Mouse (Mus musculus) liver, adult 2 months (tissue): ENCODE results near the gene Noct. TPM values are rescaled to one million over a fixed set of nuclear protein-coding genes. Genes with fewer than 3 reads are reported as not detected.

Experiments
- DNase-seq: peaks from one replicate; pipeline ENCODE4 v3.0.0-alpha.2; 2011; ENCODE audit warnings: low read depth, low spot score; ENCODE audit errors: extremely low read depth
- H3K27ac ChIP-seq: fragments of 200-500 bp; replicated peaks from 2 replicates; pipeline ENCODE4 v1.5.1; 2012; ENCODE audit warnings: low read depth, mild to moderate bottlenecking, control low read depth, inconsistent platforms, low read length; ENCODE audit not compliant: insufficient read depth
- H3K27me3 ChIP-seq: fragments of 200-500 bp; 2 replicates; pipeline ENCODE4 v1.6.1; 2012; ENCODE audit warnings: mild to moderate bottlenecking, moderate library complexity, low read length, inconsistent platforms; ENCODE audit not compliant: control insufficient read depth, insufficient read depth
- H3K36me3 ChIP-seq: fragments of 200-500 bp; 2 replicates; pipeline ENCODE4 v1.6.1; 2012; ENCODE audit warnings: low read length, inconsistent platforms; ENCODE audit not compliant: control insufficient read depth, insufficient read depth
- H3K4me1 ChIP-seq: fragments of 200-500 bp; 2 replicates; pipeline ENCODE4 v1.6.1; 2011; ENCODE audit warnings: low read length; ENCODE audit not compliant: control insufficient read depth, insufficient read depth
- H3K4me3 ChIP-seq: fragments of 200-500 bp; 2 replicates; pipeline ENCODE4 v1.5.1; 2011; ENCODE audit warnings: low read depth, mild to moderate bottlenecking, control low read depth, low read length, moderate library complexity; ENCODE audit not compliant: insufficient read depth
- H3K79me2 ChIP-seq: fragments of 200-500 bp; 2 replicates; pipeline ENCODE4 v1.6.1; 2012; ENCODE audit warnings: inconsistent platforms, mild to moderate bottlenecking, low read length, moderate library complexity; ENCODE audit not compliant: control insufficient read depth, insufficient read depth
- H3K9ac ChIP-seq: fragments of 200-500 bp; 2 replicates; pipeline ENCODE4 v1.6.1; 2012; ENCODE audit warnings: low read depth, mild to moderate bottlenecking, control low read depth, inconsistent platforms, low read length
- CTCF ChIP-seq: fragments of 200-500 bp; IDR thresholded peaks from 2 replicates; pipeline ENCODE4 v1.5.1; 2011; ENCODE audit warnings: low read depth, low read length, control low read depth
- POLR2A ChIP-seq: fragments of 200-500 bp; IDR thresholded peaks from 2 replicates; pipeline ENCODE4 v1.6.1; 2011; ENCODE audit warnings: low read length, control low read depth; ENCODE audit not compliant: insufficient read depth; ENCODE audit errors: extremely low read depth
- WGBS: fragments of 180-500 bp; shearing (Covaris S2); methylation state at CpG from one replicate; pipeline ENCODE4 v1.1.7; 2018; 5-methylcytosine and 5-hydroxymethylcytosine counted together
- polyA plus RNA-seq: library from polyadenylated mRNA; depleted of rRNA; stranded (reverse); fragments of >200 nt; gene quantifications from 2 replicates; pipeline ENCODE4 v1.2.3, GENCODE M21; 2012
- total RNA-seq: library from RNA; depleted of rRNA; stranded (reverse); fragments of >200 nt; gene quantifications from 2 replicates; pipeline ENCODE4 v1.2.3, GENCODE M21; 2014

The Noct gene
- total and polyA plus RNA-seq, 2 experiments: 9.8 to 12.0 TPM

GRCm38 (mm10) chr3:51254784-51255183 lies 30.5 kb downstream of the Noct start:
- TF ChIP-seq POLR2A (no peak), CTCF (no peak)
- 88% methylated on average over 7 of the region's 7 CpGs for WGBS

GRCm38 (mm10) chr3:51256450-51256849 lies 32.2 kb downstream of the Noct start:
- no peaks in the 10 kb centered on the region for H3K27me3 ChIP-seq
- H3K36me3 ChIP-seq: peaks cover 48% of the 10 kb centered on the region
- H3K4me1 ChIP-seq: peaks cover 2% of the 10 kb centered on the region
- no peak for DNase-seq
- 63% methylated on average over 12 of the region's 12 CpGs for whole genome bisulfite sequencing
- no peaks in the 10 kb centered on the region for H3K79me2 ChIP-seq
- TF ChIP-seq CTCF (no peak), POLR2A (no peak)
- H3K4me3 ChIP-seq: no peak overlapping the region
- H3K9ac ChIP-seq: no peak overlapping the region
- no peak overlapping the region for H3K27ac ChIP-seq

More at GRCm38 (mm10) chr3:51254784-51255183, 30.5 kb downstream of the Noct start:
- no peak overlapping the region for H3K9ac ChIP-seq
- H3K79me2 ChIP-seq: no peaks in the 10 kb centered on the region
- H3K27me3 ChIP-seq: no peaks in the 10 kb centered on the region
- no peak overlapping the region for H3K4me3 ChIP-seq
- no peak for DNase-seq
- H3K36me3 ChIP-seq: peaks cover 46% of the 10 kb centered on the region
- peaks cover 2% of the 10 kb centered on the region for H3K4me1 ChIP-seq
- H3K27ac ChIP-seq: no peak overlapping the region

GRCm38 (mm10) chr3:51258070-51258469 lies 33.8 kb downstream of the Noct start:
- no peak for DNase-seq
- H3K79me2 ChIP-seq: no peaks in the 10 kb centered on the region
- no peaks in the 10 kb centered on the region for H3K27me3 ChIP-seq
- WGBS: 91% methylated on average over 5 of the region's 5 CpGs
- no peak overlapping the region for H3K27ac ChIP-seq
- H3K4me3 ChIP-seq: no peak overlapping the region
- no peak overlapping the region for H3K9ac ChIP-seq
- H3K4me1 ChIP-seq: peaks cover 2% of the 10 kb centered on the region; the same call in 1 of the 2 replicates
- no peak for TF ChIP-seq CTCF
- no peak for TF ChIP-seq POLR2A
- peaks cover 52% of the 10 kb centered on the region for H3K36me3 ChIP-seq

- H3K27me3 ChIP-seq: no peaks in the 10 kb centered on the region
- H3K36me3 ChIP-seq: peaks cover 53% of the 10 kb centered on the region
- DNase-seq: no peak
- TF ChIP-seq CTCF: no peak
- no peak for TF ChIP-seq POLR2A
- no peaks in the 10 kb centered on the region for H3K4me1 ChIP-seq
- H3K27ac ChIP-seq: no peak overlapping the region
- H3K79me2 ChIP-seq: peaks cover 3% of the 10 kb centered on the region; the same call in 1 of the 2 replicates
- H3K4me3 ChIP-seq: no peak overlapping the region
- whole genome bisulfite sequencing: 85% methylated on average over 8 of the region's 8 CpGs
- H3K9ac ChIP-seq: no peak overlapping the region
These were observed 38.7 kb downstream of the Noct start for GRCm38 (mm10) chr3:51262942-51263341.

- H3K4me3 ChIP-seq: no peak overlapping the region
- H3K4me1 ChIP-seq: no peaks in the 10 kb centered on the region
- H3K27ac ChIP-seq: no peak overlapping the region
- peaks cover 23% of the 10 kb centered on the region for H3K36me3 ChIP-seq
- no peaks in the 10 kb centered on the region for H3K27me3 ChIP-seq
- H3K9ac ChIP-seq: no peak overlapping the region
- peaks cover 20% of the 10 kb centered on the region; the same call in 1 of the 2 replicates for H3K79me2 ChIP-seq
- TF ChIP-seq CTCF (no peak), POLR2A (no peak)
- 85% methylated on average over 12 of the region's 12 CpGs for WGBS
- no peak for DNase-seq
These were observed 44.2 kb downstream of the Noct start for GRCm38 (mm10) chr3:51268434-51268833.

GRCm38 (mm10) chr3:51270069-51270817 lies 46.0 kb downstream of the Noct start:
- peaks cover 27% of the 10 kb centered on the region for H3K79me2 ChIP-seq
- H3K4me3 ChIP-seq: no peak overlapping the region
- no peaks in the 10 kb centered on the region for H3K27me3 ChIP-seq
- H3K36me3 ChIP-seq: peaks cover 7% of the 10 kb centered on the region
- no peak overlapping the region for H3K9ac ChIP-seq
- peaks cover 2% of the 10 kb centered on the region; the same call in 1 of the 2 replicates for H3K4me1 ChIP-seq
- no peak for DNase-seq
- H3K27ac ChIP-seq: no peak overlapping the region
- WGBS: 62% methylated on average over 12 of the region's 12 CpGs
- TF ChIP-seq POLR2A (no peak), CTCF (no peak)
